Mouse (Mus musculus) embryonic facial prominence, embryonic 15.5 days (tissue): Measurements from ENCODE around the gene Ugt1a10. TPM values are rescaled to one million over a fixed set of nuclear protein-coding genes. Genes with fewer than 3 reads are reported as not detected.
"Not testable (repeated sequence)": the region's sequence is repeated elsewhere in the genome, so short reads cannot be mapped to it uniquely, and the experiment has no call there.

Experiments used
- ATAC-seq: fragments of 200-750 bp; cut with Nextera tagmentation; 2 replicates; pipeline ENCODE4 v1.8.0; 2017; ENCODE audit warnings: low read depth, moderate TSS enrichment; ENCODE audit not compliant: insufficient number of reproducible peaks, low FRiP score, low TSS enrichment
- H3K27ac ChIP-seq: fragments of 300-500 bp; sonication (generic); replicated peaks from 2 replicates; pipeline ENCODE4 v1.5.1; 2015; ENCODE audit warnings: mild to moderate bottlenecking, inconsistent platforms
- H3K27me3 ChIP-seq: fragments of 300-500 bp; sonication (generic); 2 replicates; pipeline ENCODE4 v1.6.1; 2015; ENCODE audit warnings: inconsistent platforms
- H3K36me3 ChIP-seq: fragments of 300-500 bp; sonication (generic); 2 replicates; pipeline ENCODE4 v1.6.1; 2015; ENCODE audit warnings: mild to moderate bottlenecking, inconsistent platforms
- H3K4me1 ChIP-seq: fragments of 300-500 bp; sonication (generic); 2 replicates; pipeline ENCODE4 v1.6.1; 2015; ENCODE audit warnings: inconsistent platforms
- H3K4me2 ChIP-seq: fragments of 300-500 bp; sonication (generic); replicated peaks from 2 replicates; pipeline ENCODE4 v1.6.1; 2015; ENCODE audit warnings: mild to moderate bottlenecking, inconsistent platforms
- H3K4me3 ChIP-seq: fragments of 300-500 bp; sonication (generic); replicated peaks from 2 replicates; pipeline ENCODE4 v1.5.1; 2015; ENCODE audit warnings: mild to moderate bottlenecking, inconsistent platforms
- H3K9ac ChIP-seq: fragments of 300-500 bp; sonication (generic); 2 replicates; pipeline ENCODE4 v1.6.1; 2015; ENCODE audit warnings: inconsistent platforms
- H3K9me3 ChIP-seq: fragments of 300-500 bp; sonication (generic); replicated peaks from 2 replicates; pipeline ENCODE4 v1.6.1; 2016; ENCODE audit warnings: inconsistent platforms
- WGBS: fragments of 180-500 bp; shearing (Covaris S2); methylation state at CpG from one replicate; pipeline ENCODE4 v1.1.7; 2015; 5-methylcytosine and 5-hydroxymethylcytosine counted together
- polyA plus RNA-seq: library from polyadenylated mRNA; unstranded; fragments of >200 nt; fragmentation: Nextera tagmentation; extraction: Ambion mirVana; gene quantifications from 2 replicates; pipeline ENCODE4 v1.2.1, GENCODE M21; 2015

Gene Ugt1a10
- not detected in 2 replicates for polyA plus RNA-seq

DNA sequence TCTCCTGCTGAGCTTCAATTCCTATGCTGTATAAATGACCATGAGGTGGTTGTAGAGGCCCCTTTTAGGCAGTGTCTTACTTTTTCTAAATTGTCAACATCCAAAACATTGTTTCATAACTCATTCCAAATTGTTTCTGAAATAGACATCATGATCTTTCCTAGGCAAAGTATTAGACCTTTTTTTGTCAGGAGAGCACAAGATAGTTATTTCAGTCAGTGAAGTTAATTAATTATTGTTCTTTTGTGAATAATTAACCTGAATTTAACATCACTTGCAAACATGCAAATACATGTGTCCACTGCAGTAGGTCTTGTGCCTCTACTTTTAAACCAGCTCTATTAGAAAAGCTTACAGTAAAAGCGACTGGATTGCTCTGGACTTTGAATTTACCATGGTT is at the start of gene Ugt1a10:
Gene Ugt1a10 (plus strand): TSS at position 301 of the 400 bp plus-strand sequence.
- Histone ChIP-seq H3K9me3 (no peaks in the 10 kb centered on the region), H3K27ac (no peak within 1 kb of the TSS), H3K4me3 (no peak within 1 kb of the TSS), H3K4me2 (no peak within 1 kb of the TSS), H3K27me3 (no peaks in the 10 kb centered on the region), H3K36me3 (no peaks in the 10 kb centered on the region), H3K4me1 (no peaks in the 10 kb centered on the region), H3K9ac (no peak within 1 kb of the TSS)
- WGBS, result 69% methylated on average over 1 of the region's 1 CpGs
- ATAC-seq, result no peak

GRCm38 (mm10) chr1:88007692-88008210 is 47.4 kb upstream of the Ugt1a10 start:
- Histone ChIP-seq H3K9me3 (no peaks in the 10 kb centered on the region), H3K4me3 (peak overlapping the region; percentile 69), H3K36me3 (peaks cover 18% of the 10 kb centered on the region), H3K27ac (peak overlapping the region; percentile 94), H3K9ac (peak overlapping the region; percentile 75), H3K27me3 (no peaks in the 10 kb centered on the region), H3K4me2 (peak overlapping the region; percentile 68), H3K4me1 (peaks cover 9% of the 10 kb centered on the region; the same call in 1 of the 2 replicates)
- ATAC-seq, result peak; percentile 36; the same call in 1 of the 2 replicates
- WGBS, result 0% methylated on average over 5 of the region's 5 CpGs

DNA sequence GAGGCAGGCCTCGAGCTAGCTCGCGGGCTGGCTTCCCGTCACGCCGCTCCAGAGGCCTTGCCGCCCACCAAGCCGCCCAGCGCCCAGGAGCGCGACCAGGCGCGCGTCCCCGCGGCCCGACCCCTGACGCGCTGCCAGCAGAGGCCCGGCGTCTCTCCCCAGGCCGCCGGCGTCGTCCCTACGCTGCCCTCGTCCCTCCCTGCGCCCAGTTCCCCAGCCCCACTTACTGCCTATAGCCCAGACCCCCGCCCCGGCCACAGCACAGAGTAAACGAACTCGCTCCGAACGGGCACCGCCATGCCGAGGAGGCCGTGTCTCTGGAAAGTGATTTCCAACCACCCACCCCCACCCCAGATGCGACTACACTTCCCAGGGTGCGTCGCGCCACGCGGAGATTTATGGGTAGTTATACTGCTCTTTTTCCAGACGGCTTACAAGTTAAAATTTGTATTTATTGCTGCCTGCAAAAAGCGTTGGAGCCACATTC is 46.9 kb upstream of the Ugt1a10 start, which contains the start of gene Usp40:
Gene Usp40 (minus strand): TSS at position 341 of the 487 bp plus-strand sequence.
- ATAC-seq, result peak; percentile 92
- Histone ChIP-seq H3K9ac (peak within 1 kb of the TSS; percentile 75), H3K4me1 (peaks cover 9% of the 10 kb centered on the region; the same call in 1 of the 2 replicates), H3K4me3 (peak within 1 kb of the TSS; percentile 69), H3K4me2 (peak within 1 kb of the TSS; percentile 68), H3K36me3 (peaks cover 13% of the 10 kb centered on the region), H3K9me3 (no peaks in the 10 kb centered on the region), H3K27me3 (no peaks in the 10 kb centered on the region), H3K27ac (peak within 1 kb of the TSS; percentile 94)
- WGBS, result under 1% methylated on average over 45 of the region's 45 CpGs

GRCm38 (mm10) chr1:88008735-88009134 is 46.5 kb upstream of the Ugt1a10 start:
- no peaks in the 10 kb centered on the region for H3K27me3 ChIP-seq
- no peaks in the 10 kb centered on the region for H3K9me3 ChIP-seq
- no peak for ATAC-seq
- peaks cover 9% of the 10 kb centered on the region; the same call in 1 of the 2 replicates for H3K4me1 ChIP-seq
- peaks cover 12% of the 10 kb centered on the region for H3K36me3 ChIP-seq
- peak overlapping the region; percentile 75; the same call in 1 of the 2 replicates for H3K9ac ChIP-seq
- H3K4me3 ChIP-seq, result peak overlapping the region; percentile 69
- H3K4me2 ChIP-seq, result peak overlapping the region; percentile 68
- peak overlapping the region; percentile 94 for H3K27ac ChIP-seq
- 41% methylated on average over 4 of the region's 4 CpGs for WGBS

DNA sequence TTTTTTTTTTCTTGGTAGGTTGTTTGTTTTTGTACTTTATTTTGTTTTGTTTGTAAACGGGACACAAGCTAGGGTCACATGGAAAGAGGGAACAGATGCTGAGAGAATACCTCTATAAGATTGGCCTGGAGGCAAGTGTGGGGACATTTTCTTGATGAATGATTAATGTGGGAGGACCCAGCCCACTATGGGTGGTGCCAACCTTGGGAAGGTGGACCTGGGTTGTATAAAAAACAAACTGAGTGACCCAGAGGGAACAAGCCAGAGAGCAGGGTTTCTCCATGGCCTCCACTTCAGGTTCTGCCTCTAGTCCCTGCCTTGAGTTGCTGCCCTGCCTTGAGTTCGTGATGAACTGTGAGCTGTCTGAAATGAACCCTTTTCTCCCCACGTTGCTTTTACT is 45.7 kb upstream of the Ugt1a10 start:
- Histone ChIP-seq H3K9me3 (no peaks in the 10 kb centered on the region), H3K27ac (no peak overlapping the region), H3K4me3 (no peak overlapping the region), H3K27me3 (no peaks in the 10 kb centered on the region), H3K4me1 (peaks cover 9% of the 10 kb centered on the region; the same call in 1 of the 2 replicates), H3K4me2 (no peak overlapping the region), H3K36me3 (0 out of 2 replicates have a peak, but pooled peaks cover 4% of the 10 kb centered on the region), H3K9ac (no peak overlapping the region)
- no peak for ATAC-seq
- WGBS, result 72% methylated on average over 3 of the region's 3 CpGs

DNA sequence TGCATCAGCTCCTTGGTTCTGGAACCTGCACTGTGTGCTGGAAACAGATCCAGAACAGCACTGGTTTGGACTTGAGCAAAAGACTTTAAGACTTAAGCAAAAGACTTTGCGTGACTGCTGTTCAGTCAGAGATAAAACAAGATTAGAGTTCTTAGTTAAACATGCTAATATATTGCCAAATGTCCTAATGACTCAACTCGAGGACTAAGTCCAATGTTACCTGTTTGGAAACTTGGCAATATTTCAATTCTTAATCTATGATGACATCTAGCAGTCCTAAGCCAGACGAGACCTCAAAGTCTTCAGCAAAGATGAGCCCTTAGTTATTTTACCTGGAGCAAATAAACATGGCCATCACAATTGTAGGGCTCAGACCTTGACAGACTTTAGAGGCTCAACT is 41.5 kb upstream of the Ugt1a10 start:
- no peaks in the 10 kb centered on the region for H3K27me3 ChIP-seq
- no peak overlapping the region for H3K4me2 ChIP-seq
- 69% methylated on average over 3 of the region's 3 CpGs for WGBS
- no peaks in the 10 kb centered on the region for H3K4me1 ChIP-seq
- no peak for ATAC-seq
- no peak overlapping the region for H3K9ac ChIP-seq
- no peaks in the 10 kb centered on the region for H3K9me3 ChIP-seq
- no peak overlapping the region for H3K27ac ChIP-seq
- no peak overlapping the region for H3K4me3 ChIP-seq
- no peaks in the 10 kb centered on the region for H3K36me3 ChIP-seq

GRCm38 (mm10) chr1:88014194-88014593 is 41.0 kb upstream of the Ugt1a10 start:
- Histone ChIP-seq H3K36me3 (no peaks in the 10 kb centered on the region), H3K9me3 (no peaks in the 10 kb centered on the region), H3K4me3 (no peak overlapping the region), H3K27me3 (no peaks in the 10 kb centered on the region), H3K9ac (no peak overlapping the region), H3K4me1 (no peaks in the 10 kb centered on the region), H3K27ac (no peak overlapping the region), H3K4me2 (no peak overlapping the region)
- no peak for ATAC-seq
- WGBS, result 83% methylated on average over 4 of the region's 4 CpGs

GRCm38 (mm10) chr1:88014671-88015070 is 40.5 kb upstream of the Ugt1a10 start:
- 95% methylated on average over 4 of the region's 4 CpGs for WGBS
- H3K9me3 ChIP-seq, result no peaks in the 10 kb centered on the region
- no peak overlapping the region for H3K4me2 ChIP-seq

DNA sequence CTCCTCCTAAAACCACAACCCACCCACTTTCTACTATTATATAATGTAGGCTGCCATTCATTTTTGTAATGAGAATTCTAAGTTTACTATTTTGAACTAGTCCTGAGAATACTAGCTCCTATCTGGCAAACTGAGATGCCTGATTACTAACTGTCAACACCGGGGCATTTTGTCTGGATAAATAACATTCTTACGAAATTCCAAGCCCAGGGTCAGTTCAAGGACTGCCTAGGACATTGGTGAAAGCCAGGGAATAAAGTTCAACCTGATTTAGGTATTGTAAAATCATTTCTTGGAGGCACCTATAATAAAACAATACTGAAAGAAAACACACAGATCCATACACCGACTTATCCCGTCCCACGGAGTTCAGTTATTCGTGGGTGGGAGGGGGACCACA is 39.8 kb upstream of the Ugt1a10 start:
- Histone ChIP-seq H3K9ac (no peak overlapping the region), H3K4me1 (no peaks in the 10 kb centered on the region), H3K36me3 (no peaks in the 10 kb centered on the region), H3K27ac (no peak overlapping the region), H3K27me3 (no peaks in the 10 kb centered on the region), H3K9me3 (no peaks in the 10 kb centered on the region), H3K4me3 (no peak overlapping the region), H3K4me2 (no peak overlapping the region)
- 89% methylated on average over 6 of the region's 6 CpGs for WGBS
- no peak for ATAC-seq

More at GRCm38 (mm10) chr1:88014671-88015070, 40.5 kb upstream of the Ugt1a10 start:
- no peak overlapping the region for H3K4me3 ChIP-seq
- no peaks in the 10 kb centered on the region for H3K4me1 ChIP-seq
- no peaks in the 10 kb centered on the region for H3K27me3 ChIP-seq
- H3K36me3 ChIP-seq, result no peaks in the 10 kb centered on the region
- no peak for ATAC-seq
- no peak overlapping the region for H3K27ac ChIP-seq
- H3K9ac ChIP-seq, result no peak overlapping the region

GRCm38 (mm10) chr1:88025244-88025643 is 29.9 kb upstream of the Ugt1a10 start:
- not testable (repeated sequence) for H3K9me3 ChIP-seq, ATAC-seq, H3K27me3 ChIP-seq, H3K27ac ChIP-seq, H3K4me3 ChIP-seq, H3K9ac ChIP-seq, H3K4me2 ChIP-seq, H3K36me3 ChIP-seq, H3K4me1 ChIP-seq
- 72% methylated on average over 3 of the region's 3 CpGs for WGBS

DNA sequence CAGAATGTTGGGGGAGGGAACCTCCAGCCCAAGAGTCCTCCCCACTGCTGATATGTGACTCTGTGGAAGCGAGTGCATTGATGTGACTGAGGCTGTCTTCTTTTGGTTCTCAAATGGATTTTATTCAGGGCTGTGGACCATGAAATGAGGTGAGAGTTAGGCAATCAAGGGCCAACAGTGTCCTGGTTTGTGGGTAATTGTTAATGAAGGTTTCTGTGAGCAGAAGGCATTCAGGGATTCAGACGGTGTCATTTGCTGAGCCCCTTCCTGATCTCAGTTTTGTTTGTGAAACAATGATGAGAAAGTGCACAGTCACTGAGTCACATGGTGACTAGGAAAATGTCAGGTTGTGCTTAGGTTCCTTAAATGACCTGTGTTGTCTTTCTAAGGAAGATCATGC is 12.1 kb upstream of the Ugt1a10 start:
- H3K4me2 ChIP-seq, ATAC-seq, H3K9me3 ChIP-seq, H3K4me3 ChIP-seq, H3K9ac ChIP-seq, H3K27ac ChIP-seq, H3K36me3 ChIP-seq, H3K4me1 ChIP-seq, H3K27me3 ChIP-seq: not testable (repeated sequence)
- WGBS, result 74% methylated on average over 1 of the region's 2 CpGs
